Mouse (Mus musculus): Measurements from ENCODE around the gene Gak. TPM values are rescaled to one million over a fixed set of nuclear protein-coding genes. Genes with fewer than 3 reads are reported as not detected.

Gak gene
- polyA plus RNA-seq, 1 experiment from 2014 or later: 55.0 TPM

DNA sequence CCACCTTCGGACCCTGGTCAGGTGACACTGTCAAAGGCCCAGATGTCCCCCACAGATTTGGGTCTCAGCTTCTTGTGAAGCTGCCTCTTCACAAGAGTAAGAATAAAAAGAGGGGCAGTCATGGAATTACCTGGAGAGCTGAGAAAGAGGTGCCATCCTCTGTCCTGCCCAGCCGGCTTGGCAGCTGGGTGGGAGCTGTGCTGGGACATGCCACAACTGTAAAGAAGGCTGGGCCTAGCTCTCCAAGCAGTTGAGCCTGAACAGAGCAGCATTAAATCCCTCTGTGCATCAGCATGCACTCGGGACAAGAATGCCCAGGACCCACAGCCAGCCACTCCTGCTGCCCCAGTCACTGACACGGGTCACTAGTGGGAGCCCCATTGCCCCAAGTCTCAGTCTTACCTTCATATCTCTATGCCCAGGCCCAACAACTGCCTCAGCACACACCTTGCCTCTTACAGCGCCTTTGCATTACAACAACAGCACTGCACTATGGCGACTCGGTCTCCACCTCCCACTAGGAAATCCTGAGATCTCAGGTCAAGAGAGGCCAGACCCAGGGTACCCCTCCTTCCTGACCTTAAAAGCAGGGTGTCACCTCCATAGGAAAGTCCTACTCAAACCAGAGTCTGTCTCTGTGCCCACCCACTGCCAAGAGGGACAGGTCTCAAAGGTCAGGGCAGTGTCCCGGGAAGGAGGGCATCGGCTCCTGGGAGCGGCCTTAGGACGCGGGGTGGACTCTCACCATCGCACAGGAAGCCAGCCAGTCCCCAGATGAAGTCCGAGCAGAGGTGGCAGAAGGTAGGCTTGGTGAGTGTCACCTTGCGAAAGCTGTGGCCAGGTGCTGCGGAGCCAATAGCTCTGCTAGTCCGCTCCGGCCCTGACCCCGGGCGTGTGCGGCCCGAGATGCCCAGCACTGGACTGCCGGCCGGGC lies 30.4 kb upstream of the Gak start, which contains the start of gene Idua:
Gene Idua (plus strand): TSS at position 634 of the 934 bp plus-strand sequence.
- peak; percentile 57 for ATAC-seq (replicated peaks; ENCODE audit: low FRiP score)
- peak within 1 kb of the TSS; percentile 83 for H3K9ac ChIP-seq (ENCODE audit: low read depth, low read length)
- H3K4me1 ChIP-seq (replicated peaks; ENCODE audit: control insufficient read depth, insufficient read depth, low read length): peaks cover 9% of the 10 kb centered on the region
- peak within 1 kb of the TSS; percentile 28; the same call in 1 of the 2 replicates for H3K27ac ChIP-seq (ENCODE audit: low read depth, low read length)
- H3K4me3 ChIP-seq (ENCODE audit: low read depth, low read length): peak within 1 kb of the TSS; percentile 84
- H3K36me3 ChIP-seq (ENCODE audit: control insufficient read depth, insufficient read depth, low read length): peaks cover 6% of the 10 kb centered on the region; the same call in 1 of the 2 replicates
- no peaks in the 10 kb centered on the region for H3K9me3 ChIP-seq (ENCODE audit: control insufficient read depth, low read length)
- H3K4me2 ChIP-seq: peak within 1 kb of the TSS; percentile 76
- no peak for DNase-seq (ENCODE audit: low spot score)
- no peaks in the 10 kb centered on the region for H3K27me3 ChIP-seq (replicated peaks; ENCODE audit: control insufficient read depth, insufficient read depth, low read length)
- WGBS: 10% methylated on average over 24 of the region's 24 CpGs

- WGBS: 93% methylated on average over 1 of the region's 1 CpGs
Measured at GRCm38 (mm10) chr5:108658611-108659010, 29.1 kb upstream of the Gak start.

GRCm38 (mm10) chr5:108657406-108657805 lies 27.9 kb upstream of the Gak start:
- WGBS: 79% methylated on average over 5 of the region's 5 CpGs
- H3K9ac ChIP-seq (ENCODE audit: low read depth, low read length): no peak overlapping the region
- DNase-seq (ENCODE audit: low spot score): no peak

More at GRCm38 (mm10) chr5:108658611-108659010, 29.1 kb upstream of the Gak start:
- no peaks in the 10 kb centered on the region for H3K27me3 ChIP-seq (replicated peaks; ENCODE audit: control insufficient read depth, insufficient read depth, low read length)
- peaks cover 9% of the 10 kb centered on the region for H3K4me1 ChIP-seq (replicated peaks; ENCODE audit: control insufficient read depth, insufficient read depth, low read length)
- ATAC-seq (replicated peaks; ENCODE audit: low FRiP score) (no peak), DNase-seq (ENCODE audit: low spot score) (no peak)
- H3K4me2 ChIP-seq: no peak overlapping the region
- no peak overlapping the region for H3K9ac ChIP-seq (ENCODE audit: low read depth, low read length)
- H3K9me3 ChIP-seq (ENCODE audit: control insufficient read depth, low read length): no peaks in the 10 kb centered on the region
- peaks cover 13% of the 10 kb centered on the region; the same call in 1 of the 2 replicates for H3K36me3 ChIP-seq (ENCODE audit: control insufficient read depth, insufficient read depth, low read length)
- H3K27ac ChIP-seq (ENCODE audit: low read depth, low read length): no peak overlapping the region
- H3K4me3 ChIP-seq (ENCODE audit: low read depth, low read length): no peak overlapping the region

GRCm38 (mm10) chr5:108655891-108656650 lies 26.5 kb upstream of the Gak start:
- H3K36me3 ChIP-seq (ENCODE audit: control insufficient read depth, insufficient read depth, low read length): peaks cover 25% of the 10 kb centered on the region
- H3K4me2 ChIP-seq: no peak overlapping the region
- no peak overlapping the region for H3K4me3 ChIP-seq (ENCODE audit: low read depth, low read length)
- DNase-seq (ENCODE audit: low spot score): no peak
- H3K27me3 ChIP-seq (replicated peaks; ENCODE audit: control insufficient read depth, insufficient read depth, low read length): no peaks in the 10 kb centered on the region
- H3K4me1 ChIP-seq (replicated peaks; ENCODE audit: control insufficient read depth, insufficient read depth, low read length): peaks cover 9% of the 10 kb centered on the region
- H3K27ac ChIP-seq (ENCODE audit: low read depth, low read length): no peak overlapping the region
- ATAC-seq (replicated peaks; ENCODE audit: low FRiP score): no peak
- no peak overlapping the region for H3K9ac ChIP-seq (ENCODE audit: low read depth, low read length)
- WGBS: 91% methylated on average over 15 of the region's 15 CpGs
- H3K9me3 ChIP-seq (ENCODE audit: control insufficient read depth, low read length): no peaks in the 10 kb centered on the region

More at GRCm38 (mm10) chr5:108657406-108657805, 27.9 kb upstream of the Gak start:
- Histone ChIP-seq H3K27me3 (replicated peaks; ENCODE audit: control insufficient read depth, insufficient read depth, low read length) (no peaks in the 10 kb centered on the region), H3K27ac (ENCODE audit: low read depth, low read length) (no peak overlapping the region), H3K4me3 (ENCODE audit: low read depth, low read length) (no peak overlapping the region), H3K4me1 (replicated peaks; ENCODE audit: control insufficient read depth, insufficient read depth, low read length) (peaks cover 9% of the 10 kb centered on the region), H3K4me2 (no peak overlapping the region), H3K9me3 (ENCODE audit: control insufficient read depth, low read length) (no peaks in the 10 kb centered on the region), H3K36me3 (ENCODE audit: control insufficient read depth, insufficient read depth, low read length) (peaks cover 23% of the 10 kb centered on the region)
- ATAC-seq (replicated peaks; ENCODE audit: low FRiP score): no peak

GRCm38 (mm10) chr5:108655381-108655780 lies 25.8 kb upstream of the Gak start:
- peak; percentile 25 for DNase-seq (ENCODE audit: low spot score)

GRCm38 (mm10) chr5:108654444-108654990 lies 25.0 kb upstream of the Gak start:
- Histone ChIP-seq H3K27ac (ENCODE audit: low read depth, low read length) (no peak overlapping the region), H3K4me1 (replicated peaks; ENCODE audit: control insufficient read depth, insufficient read depth, low read length) (peaks cover 3% of the 10 kb centered on the region), H3K27me3 (replicated peaks; ENCODE audit: control insufficient read depth, insufficient read depth, low read length) (no peaks in the 10 kb centered on the region), H3K4me2 (no peak overlapping the region), H3K4me3 (ENCODE audit: low read depth, low read length) (no peak overlapping the region), H3K9me3 (ENCODE audit: control insufficient read depth, low read length) (no peaks in the 10 kb centered on the region), H3K9ac (ENCODE audit: low read depth, low read length) (no peak overlapping the region), H3K36me3 (ENCODE audit: control insufficient read depth, insufficient read depth, low read length) (peaks cover 27% of the 10 kb centered on the region)
- 92% methylated on average over 10 of the region's 10 CpGs for WGBS
- peak; percentile 24 for DNase-seq (ENCODE audit: low spot score)
- ATAC-seq (replicated peaks; ENCODE audit: low FRiP score): no peak

More at GRCm38 (mm10) chr5:108655381-108655780, 25.8 kb upstream of the Gak start:
- H3K27me3 ChIP-seq (replicated peaks; ENCODE audit: control insufficient read depth, insufficient read depth, low read length): no peaks in the 10 kb centered on the region
- H3K4me3 ChIP-seq (ENCODE audit: low read depth, low read length): no peak overlapping the region
- 91% methylated on average over 9 of the region's 9 CpGs for WGBS
- no peaks in the 10 kb centered on the region for H3K9me3 ChIP-seq (ENCODE audit: control insufficient read depth, low read length)
- peaks cover 25% of the 10 kb centered on the region for H3K36me3 ChIP-seq (ENCODE audit: control insufficient read depth, insufficient read depth, low read length)
- peaks cover 9% of the 10 kb centered on the region for H3K4me1 ChIP-seq (replicated peaks; ENCODE audit: control insufficient read depth, insufficient read depth, low read length)
- ATAC-seq (replicated peaks; ENCODE audit: low FRiP score): no peak
- no peak overlapping the region for H3K9ac ChIP-seq (ENCODE audit: low read depth, low read length)
- H3K4me2 ChIP-seq: no peak overlapping the region
- H3K27ac ChIP-seq (ENCODE audit: low read depth, low read length): no peak overlapping the region

- no peak overlapping the region for H3K4me3 ChIP-seq (ENCODE audit: low read depth, low read length)
- no peaks in the 10 kb centered on the region for H3K9me3 ChIP-seq (ENCODE audit: control insufficient read depth, low read length)
- no peaks in the 10 kb centered on the region for H3K27me3 ChIP-seq (replicated peaks; ENCODE audit: control insufficient read depth, insufficient read depth, low read length)
- 85% methylated on average over 6 of the region's 6 CpGs for WGBS
- DNase-seq (ENCODE audit: low spot score): no peak
- no peak overlapping the region for H3K27ac ChIP-seq (ENCODE audit: low read depth, low read length)
- peaks cover 34% of the 10 kb centered on the region for H3K36me3 ChIP-seq (ENCODE audit: control insufficient read depth, insufficient read depth, low read length)
- ATAC-seq (replicated peaks; ENCODE audit: low FRiP score): no peak
- H3K9ac ChIP-seq (ENCODE audit: low read depth, low read length): no peak overlapping the region
- H3K4me2 ChIP-seq: no peak overlapping the region
- H3K4me1 ChIP-seq (replicated peaks; ENCODE audit: control insufficient read depth, insufficient read depth, low read length): no peaks in the 10 kb centered on the region
Measured at GRCm38 (mm10) chr5:108653341-108653740, 23.8 kb upstream of the Gak start.

DNA sequence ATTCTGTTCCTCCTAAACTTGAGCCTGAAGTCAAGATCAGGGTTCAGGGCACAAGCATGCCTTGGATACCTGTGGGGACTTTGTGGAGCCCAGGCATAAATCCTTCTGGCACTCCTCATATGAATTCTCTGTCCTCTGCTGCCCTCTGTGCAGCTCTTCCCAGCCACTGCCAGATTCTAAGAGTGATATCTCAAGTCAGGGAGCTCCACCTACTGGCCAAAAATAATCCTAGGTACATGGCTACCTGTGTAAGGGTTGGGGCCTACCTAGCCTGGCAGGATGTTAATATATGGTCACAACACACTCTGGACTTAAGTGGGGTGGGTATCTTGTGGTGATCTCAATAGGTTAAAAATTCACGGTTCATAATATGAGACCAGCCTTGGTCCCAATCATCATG lies 22.3 kb upstream of the Gak start:
- Histone ChIP-seq H3K4me3 (ENCODE audit: low read depth, low read length) (no peak overlapping the region), H3K4me1 (replicated peaks; ENCODE audit: control insufficient read depth, insufficient read depth, low read length) (no peaks in the 10 kb centered on the region), H3K4me2 (no peak overlapping the region), H3K9ac (ENCODE audit: low read depth, low read length) (no peak overlapping the region), H3K9me3 (ENCODE audit: control insufficient read depth, low read length) (no peaks in the 10 kb centered on the region), H3K36me3 (ENCODE audit: control insufficient read depth, insufficient read depth, low read length) (peaks cover 36% of the 10 kb centered on the region), H3K27me3 (replicated peaks; ENCODE audit: control insufficient read depth, insufficient read depth, low read length) (no peaks in the 10 kb centered on the region), H3K27ac (ENCODE audit: low read depth, low read length) (no peak overlapping the region)
- peak; percentile 65 for ATAC-seq (replicated peaks; ENCODE audit: low FRiP score)
- DNase-seq (ENCODE audit: low spot score): peak; percentile 36
- WGBS: 62% methylated on average over 1 of the region's 1 CpGs

Measured in liver, embryonic 11.5 days (tissue).